Mouse (Mus musculus) liver, embryonic 13.5 days (tissue): ENCODE data around the gene Fscn2. TPM values are rescaled to one million over a fixed set of nuclear protein-coding genes. Genes with fewer than 3 reads are reported as not detected.

Experiments used
- ATAC-seq: fragments of 200-750 bp; cut with Nextera tagmentation; 2 replicates; pipeline ENCODE4 v1.8.0; 2017; ENCODE audit warnings: low read depth, mild to moderate bottlenecking, moderate number of reproducible peaks, moderate library complexity
- DNase-seq: peaks from one replicate; pipeline ENCODE4 v3.0.0; 2022
- H3K27ac ChIP-seq: fragments of 300-500 bp; sonication (generic); 2 replicates; pipeline ENCODE4 v1.5.1; 2015; ENCODE audit warnings: moderate library complexity, mild to moderate bottlenecking, inconsistent platforms
- H3K27me3 ChIP-seq: fragments of 300-500 bp; sonication (generic); 2 replicates; pipeline ENCODE4 v1.6.1; 2015; ENCODE audit warnings: mild to moderate bottlenecking, inconsistent platforms
- H3K36me3 ChIP-seq: fragments of 300-500 bp; sonication (generic); 2 replicates; pipeline ENCODE4 v1.6.1; 2015; ENCODE audit warnings: mild to moderate bottlenecking, inconsistent platforms
- H3K4me1 ChIP-seq: fragments of 300-500 bp; sonication (generic); replicated peaks from 2 replicates; pipeline ENCODE4 v1.6.1; 2015; ENCODE audit warnings: inconsistent platforms
- H3K4me2 ChIP-seq: fragments of 300-500 bp; sonication (generic); 2 replicates; pipeline ENCODE4 v1.6.1; 2015; ENCODE audit warnings: inconsistent platforms, mild to moderate bottlenecking, moderate library complexity
- H3K4me3 ChIP-seq: fragments of 300-500 bp; sonication (generic); replicated peaks from 2 replicates; pipeline ENCODE4 v1.5.1; 2015; ENCODE audit warnings: mild to moderate bottlenecking, inconsistent platforms
- H3K9ac ChIP-seq: fragments of 300-500 bp; sonication (generic); 2 replicates; pipeline ENCODE4 v1.6.1; 2015; ENCODE audit warnings: mild to moderate bottlenecking, inconsistent platforms
- H3K9me3 ChIP-seq: fragments of 300-500 bp; sonication (generic); replicated peaks from 2 replicates; pipeline ENCODE4 v1.6.1; 2016; ENCODE audit warnings: inconsistent platforms
- WGBS: fragments of 180-500 bp; shearing (Covaris S2); methylation state at CpG from one replicate; pipeline ENCODE4 v1.1.7; 2015; ENCODE audit not compliant: insufficient replicate concordance; 5-methylcytosine and 5-hydroxymethylcytosine counted together
- polyA plus RNA-seq: library from polyadenylated mRNA; unstranded; fragments of >200 nt; fragmentation: Nextera tagmentation; extraction: Ambion mirVana; gene quantifications from 2 replicates; pipeline ENCODE4 v1.2.1, GENCODE M21; 2015

Gene Fscn2
- not detected in 2 replicates for polyA plus RNA-seq

DNA sequence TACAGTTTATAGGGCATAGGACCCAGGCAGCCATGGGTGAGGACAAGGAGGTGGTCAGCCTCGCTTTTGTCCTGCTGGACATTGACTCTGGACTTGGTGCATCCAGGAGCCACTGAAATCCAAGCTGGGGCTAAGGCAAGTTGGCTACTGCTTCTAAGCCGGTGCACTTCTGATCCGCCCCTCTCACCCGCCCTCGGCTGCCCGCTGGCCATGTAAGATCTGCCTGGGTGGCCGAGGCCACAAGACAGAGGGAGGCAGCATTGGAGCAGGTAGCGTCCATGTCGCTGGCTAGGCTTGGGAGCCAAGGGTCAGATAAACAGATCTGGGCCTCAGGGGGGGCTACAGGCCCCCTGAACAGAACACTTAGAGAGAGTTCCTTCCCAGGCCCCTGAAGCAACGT is at the start of gene Fscn2:
TSS of gene Fscn2 (plus strand) at position 240 of the 400 bp plus-strand sequence.
- ATAC-seq (no peak), DNase-seq (no peak)
- 72% methylated on average over 10 of the region's 10 CpGs for WGBS
- H3K4me1 ChIP-seq = peaks cover 22% of the 10 kb centered on the region
- H3K27me3 ChIP-seq = peaks cover 11% of the 10 kb centered on the region; the same call in 1 of the 2 replicates
- H3K4me3 ChIP-seq = no peak within 1 kb of the TSS
- no peaks in the 10 kb centered on the region for H3K9me3 ChIP-seq
- H3K27ac ChIP-seq = no peak within 1 kb of the TSS
- no peak within 1 kb of the TSS for H3K4me2 ChIP-seq
- H3K36me3 ChIP-seq = no peaks in the 10 kb centered on the region
- no peak within 1 kb of the TSS for H3K9ac ChIP-seq

DNA sequence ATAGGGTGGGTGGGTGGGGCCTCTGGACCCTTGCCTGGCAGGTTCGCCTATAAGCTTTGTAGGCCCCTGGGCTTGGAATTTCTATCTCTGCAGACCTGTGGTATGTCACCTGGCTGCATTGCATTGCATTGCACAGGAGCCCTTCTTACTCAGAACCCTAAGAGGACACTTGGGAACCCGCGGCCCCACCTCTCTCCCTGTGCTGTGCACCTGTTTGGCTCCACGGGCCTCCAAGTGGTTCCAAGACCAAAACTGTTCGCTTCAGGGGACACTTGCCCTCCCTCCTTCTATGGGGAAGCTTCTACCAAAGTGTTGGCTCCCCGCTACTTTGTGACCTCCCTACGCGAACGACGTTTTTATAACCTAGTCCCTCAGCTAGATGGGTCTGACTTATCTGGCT is 49.8 kb upstream of the Fscn2 start:
- H3K4me3 ChIP-seq = peak overlapping the region; percentile 63
- H3K27me3 ChIP-seq = peaks cover 24% of the 10 kb centered on the region
- DNase-seq (no peak), ATAC-seq (no peak)
- peak overlapping the region; percentile 82 for H3K9ac ChIP-seq
- H3K36me3 ChIP-seq = no peaks in the 10 kb centered on the region
- 64% methylated on average over 10 of the region's 10 CpGs for WGBS
- H3K4me2 ChIP-seq = peak overlapping the region; percentile 93
- H3K27ac ChIP-seq = peak overlapping the region; percentile 78
- no peaks in the 10 kb centered on the region for H3K9me3 ChIP-seq
- H3K4me1 ChIP-seq = peaks cover 55% of the 10 kb centered on the region

DNA sequence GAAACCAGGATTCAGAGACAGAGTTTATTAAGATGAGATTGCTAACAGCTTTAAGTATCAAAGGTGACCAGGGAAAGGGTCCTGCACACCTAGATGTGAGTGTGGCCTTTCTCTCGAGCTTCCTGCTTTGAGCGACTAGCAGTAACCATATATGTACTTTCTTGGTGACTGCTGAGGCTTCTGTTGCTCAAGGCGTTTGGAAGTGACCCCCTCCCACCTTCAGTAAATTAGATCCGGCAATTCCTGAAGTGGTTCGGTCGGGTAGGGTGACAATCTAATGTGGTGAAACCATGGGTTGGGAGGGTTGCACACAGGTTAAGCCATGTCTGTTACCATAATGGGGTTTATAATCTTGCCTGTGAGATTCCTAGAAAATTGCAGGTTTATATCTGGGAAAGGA is 49.3 kb upstream of the Fscn2 start:
- DNase-seq (no peak), ATAC-seq (no peak)
- peaks cover 55% of the 10 kb centered on the region for H3K4me1 ChIP-seq
- H3K27me3 ChIP-seq = peaks cover 19% of the 10 kb centered on the region
- no peak overlapping the region; the same call in 1 of the 2 replicates for H3K27ac ChIP-seq
- 77% methylated on average over 6 of the region's 6 CpGs for WGBS
- H3K36me3 ChIP-seq = no peaks in the 10 kb centered on the region
- no peak overlapping the region for H3K4me2 ChIP-seq
- H3K4me3 ChIP-seq = no peak overlapping the region
- H3K9ac ChIP-seq = no peak overlapping the region
- H3K9me3 ChIP-seq = no peaks in the 10 kb centered on the region

DNA sequence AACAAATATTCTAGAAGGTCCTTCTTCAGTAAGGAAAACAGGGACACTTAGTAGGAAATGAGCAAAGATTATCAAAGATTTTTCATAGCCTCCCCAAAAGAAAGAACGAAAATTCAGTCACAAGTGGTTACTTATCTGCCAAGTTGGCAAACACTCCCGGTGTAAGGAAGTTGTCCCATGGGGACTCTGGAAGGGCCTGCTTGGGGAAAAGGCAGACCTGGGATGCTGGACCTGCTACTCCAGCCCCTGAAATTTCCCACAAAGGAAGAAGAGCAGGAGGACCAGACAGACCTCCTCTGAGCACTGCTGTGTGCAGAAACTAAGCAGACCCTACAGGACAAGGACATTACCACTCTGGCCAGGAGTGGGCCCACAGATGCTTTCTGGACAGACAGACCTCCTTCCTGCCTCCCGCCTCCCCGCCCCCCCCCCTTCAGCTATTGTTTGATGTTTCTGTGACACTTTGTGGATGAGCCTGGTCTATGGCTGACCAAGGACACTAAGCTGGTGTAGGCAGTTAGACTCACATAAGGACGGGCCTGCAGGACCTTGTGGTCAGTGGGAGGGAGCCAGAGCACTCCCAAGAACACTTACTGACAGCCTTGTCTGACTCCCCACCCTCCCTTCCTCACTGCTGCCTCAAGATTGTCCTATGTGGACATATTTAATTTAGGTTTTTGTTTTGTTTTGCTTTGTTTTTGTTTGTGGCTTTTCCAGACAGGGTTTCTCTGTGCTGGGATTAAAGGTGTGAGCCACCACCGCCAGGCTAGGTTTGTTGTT is 47.2 kb upstream of the Fscn2 start:
- WGBS = 56% methylated on average over 6 of the region's 6 CpGs
- peaks cover 2% of the 10 kb centered on the region for H3K27me3 ChIP-seq
- peaks cover 47% of the 10 kb centered on the region for H3K4me1 ChIP-seq
- DNase-seq (no peak), ATAC-seq (no peak)
- no peaks in the 10 kb centered on the region for H3K9me3 ChIP-seq
- H3K9ac ChIP-seq = no peak overlapping the region
- no peak overlapping the region for H3K4me3 ChIP-seq
- no peak overlapping the region for H3K27ac ChIP-seq
- no peak overlapping the region for H3K4me2 ChIP-seq
- no peaks in the 10 kb centered on the region for H3K36me3 ChIP-seq

DNA sequence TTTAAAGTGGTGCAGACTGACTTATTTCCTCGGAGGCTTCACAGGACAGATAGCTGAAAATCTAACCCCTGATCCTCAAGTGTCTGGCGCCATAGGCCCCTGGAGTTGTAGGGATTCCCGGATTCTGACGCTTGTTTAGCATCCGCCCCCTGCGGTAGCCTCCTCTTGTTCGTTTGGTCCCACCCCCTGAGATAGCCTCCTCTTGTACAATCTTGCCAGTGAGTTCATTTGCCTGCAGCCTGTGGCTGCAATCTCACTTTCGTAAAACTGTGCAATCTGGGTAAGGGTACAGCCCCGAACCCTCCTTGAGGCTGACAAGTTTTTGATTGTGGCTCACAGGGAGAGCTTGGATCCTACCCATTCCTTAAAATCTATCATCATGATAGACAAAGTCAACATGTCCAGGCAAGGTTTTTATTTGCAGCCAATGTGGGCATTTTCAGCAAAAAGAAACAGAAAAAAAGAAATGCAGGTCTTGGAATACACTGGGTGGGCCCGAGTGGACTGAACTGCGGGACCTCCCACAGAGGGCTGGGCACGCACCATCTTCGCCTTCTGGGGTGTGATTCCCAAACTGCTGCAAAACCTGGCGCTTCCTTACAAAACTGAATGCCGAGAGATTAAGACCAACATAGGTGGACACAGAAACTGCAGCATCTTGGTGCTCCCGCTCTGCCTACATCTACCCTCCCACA is 46.5 kb upstream of the Fscn2 start:
- Histone ChIP-seq H3K4me2 (peak overlapping the region; percentile 94), H3K4me1 (peaks cover 47% of the 10 kb centered on the region), H3K4me3 (peak overlapping the region; percentile 67), H3K36me3 (no peaks in the 10 kb centered on the region), H3K9me3 (no peaks in the 10 kb centered on the region), H3K27ac (peak overlapping the region; percentile 95), H3K9ac (peak overlapping the region; percentile 73), H3K27me3 (no peaks in the 10 kb centered on the region)
- DNase-seq (no peak), ATAC-seq (no peak)
- 69% methylated on average over 16 of the region's 16 CpGs for WGBS

DNA sequence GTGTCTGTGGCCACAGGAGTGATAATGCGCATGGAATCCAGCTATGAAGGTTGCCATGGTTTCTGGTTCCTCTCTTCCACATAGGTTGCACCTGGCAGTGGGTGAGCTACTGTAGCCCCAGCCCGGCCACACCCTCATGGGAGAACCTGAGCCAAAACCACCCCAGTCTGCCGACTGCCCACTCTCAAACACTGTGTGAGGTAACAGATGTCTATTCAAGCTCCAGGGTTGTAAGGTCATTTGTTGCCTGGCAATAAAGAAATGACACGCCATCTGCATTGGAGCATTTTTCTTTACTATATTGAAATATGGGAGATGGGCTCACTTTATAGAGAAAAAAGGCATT is 45.9 kb upstream of the Fscn2 start:
- H3K9ac ChIP-seq = peak overlapping the region; percentile 73
- peak overlapping the region; percentile 94 for H3K4me2 ChIP-seq
- 38% methylated on average over 4 of the region's 4 CpGs for WGBS
- ATAC-seq = no peak
- H3K4me1 ChIP-seq = peaks cover 43% of the 10 kb centered on the region
- H3K27ac ChIP-seq = peak overlapping the region; percentile 95
- DNase-seq = no peak
- peak overlapping the region; percentile 67 for H3K4me3 ChIP-seq
- no peaks in the 10 kb centered on the region for H3K36me3 ChIP-seq
- H3K27me3 ChIP-seq = no peaks in the 10 kb centered on the region
- no peaks in the 10 kb centered on the region for H3K9me3 ChIP-seq

DNA sequence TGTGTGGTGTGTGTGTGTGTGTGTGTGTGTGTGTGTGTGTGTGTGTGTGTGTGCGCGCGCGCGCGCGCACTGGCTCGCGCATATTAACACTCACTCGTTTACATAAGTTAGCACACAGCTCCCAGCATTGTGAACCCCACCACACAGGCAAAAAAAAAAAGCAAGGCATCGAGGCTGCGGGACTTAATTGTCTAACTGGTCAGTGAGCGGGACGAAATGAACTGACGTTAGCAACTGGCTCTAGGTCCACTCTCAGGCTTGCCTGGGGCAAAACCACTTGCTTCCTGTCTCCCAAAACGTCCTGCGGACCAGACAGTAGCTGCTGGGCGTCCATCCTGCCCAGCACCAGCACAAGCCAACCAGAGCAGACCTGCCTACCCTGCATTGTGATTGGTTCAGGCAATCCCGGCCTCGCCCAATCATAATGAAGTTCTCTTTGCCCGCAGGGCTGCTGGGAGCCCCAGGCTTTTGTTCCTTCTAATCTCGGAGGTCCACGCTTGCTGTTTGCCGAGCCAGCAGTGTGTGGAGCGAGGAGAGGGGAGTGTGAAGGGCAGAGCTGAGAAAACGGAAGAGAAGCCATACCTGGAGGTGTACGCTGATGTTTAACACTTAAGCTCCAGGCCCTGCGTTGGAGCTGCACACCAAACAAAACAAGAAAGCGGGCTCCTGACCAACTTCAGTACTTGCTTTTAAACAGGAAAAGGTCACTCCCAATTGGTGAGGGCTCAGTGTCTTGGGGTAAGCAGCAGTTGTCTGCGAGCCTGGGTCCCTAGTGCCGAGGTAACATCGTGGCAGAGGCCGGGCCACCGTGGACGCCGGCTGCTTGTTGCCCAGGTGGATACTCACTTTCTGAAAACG is 45.3 kb upstream of the Fscn2 start:
- peak; percentile 91 for DNase-seq
- H3K9me3 ChIP-seq = no peaks in the 10 kb centered on the region
- H3K4me1 ChIP-seq = peaks cover 38% of the 10 kb centered on the region
- ATAC-seq = peak; percentile 98
- H3K27ac ChIP-seq = peak overlapping the region; percentile 95
- H3K36me3 ChIP-seq = no peaks in the 10 kb centered on the region
- H3K4me3 ChIP-seq = peak overlapping the region; percentile 67
- 5% methylated on average over 37 of the region's 37 CpGs for WGBS
- H3K27me3 ChIP-seq = no peaks in the 10 kb centered on the region
- peak overlapping the region; percentile 94 for H3K4me2 ChIP-seq
- H3K9ac ChIP-seq = peak overlapping the region; percentile 77

DNA sequence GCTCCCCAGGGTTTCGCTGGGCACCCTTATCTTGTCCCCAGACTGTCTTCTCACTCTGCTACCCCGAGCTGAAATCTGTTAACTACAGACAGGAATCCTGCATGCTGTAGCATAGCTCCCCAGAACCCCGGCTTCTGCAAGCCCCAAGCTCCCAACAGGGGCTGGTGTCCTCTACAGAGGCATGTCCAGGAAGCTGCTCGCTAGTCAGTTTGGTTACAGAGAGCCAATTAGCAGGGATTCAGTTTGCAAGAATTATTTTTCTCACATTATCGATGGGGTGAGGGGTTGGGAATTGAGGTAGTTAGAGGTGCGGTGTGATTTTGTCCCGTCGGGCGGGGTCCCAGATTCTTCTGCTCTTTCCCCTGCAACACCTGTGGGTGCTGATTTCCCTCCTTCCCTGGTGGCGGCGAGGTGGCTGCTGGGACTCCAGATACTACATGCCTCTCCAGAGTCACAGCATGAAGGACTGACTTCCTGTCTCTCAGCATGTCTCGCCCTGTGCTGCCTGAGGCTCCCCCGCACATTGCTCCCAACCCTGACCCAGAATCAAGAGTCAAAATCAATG is 44.6 kb upstream of the Fscn2 start:
- H3K9me3 ChIP-seq = no peaks in the 10 kb centered on the region
- peak overlapping the region; percentile 94 for H3K4me2 ChIP-seq
- no peaks in the 10 kb centered on the region for H3K36me3 ChIP-seq
- peak overlapping the region; percentile 67 for H3K4me3 ChIP-seq
- ATAC-seq (peak; percentile 49), DNase-seq (no peak)
- H3K27me3 ChIP-seq = no peaks in the 10 kb centered on the region
- peak overlapping the region; percentile 77 for H3K9ac ChIP-seq
- peaks cover 31% of the 10 kb centered on the region for H3K4me1 ChIP-seq
- H3K27ac ChIP-seq = peak overlapping the region; percentile 95
- 16% methylated on average over 13 of the region's 13 CpGs for WGBS

DNA sequence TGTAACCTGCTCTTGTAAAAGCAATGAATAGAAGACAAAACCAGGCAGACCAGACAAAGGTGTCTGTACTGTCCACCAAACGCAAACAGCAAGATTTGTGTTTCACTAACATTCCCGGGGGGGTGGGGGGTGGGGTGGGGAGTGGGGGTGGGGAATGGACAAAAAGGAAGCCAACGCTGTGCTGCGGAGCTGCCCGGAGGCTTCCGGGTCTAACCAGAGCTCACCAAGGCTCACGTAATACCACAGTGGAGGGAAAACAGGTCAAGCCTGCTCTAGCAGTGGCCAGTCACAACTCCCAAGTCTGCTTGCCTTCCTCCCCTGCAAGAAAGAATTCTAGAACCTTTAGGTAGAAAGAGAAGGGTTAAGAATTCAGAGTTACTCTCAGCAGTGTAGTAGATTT is 43.9 kb upstream of the Fscn2 start:
- H3K27ac ChIP-seq = peak overlapping the region; percentile 95; the same call in 1 of the 2 replicates

DNA sequence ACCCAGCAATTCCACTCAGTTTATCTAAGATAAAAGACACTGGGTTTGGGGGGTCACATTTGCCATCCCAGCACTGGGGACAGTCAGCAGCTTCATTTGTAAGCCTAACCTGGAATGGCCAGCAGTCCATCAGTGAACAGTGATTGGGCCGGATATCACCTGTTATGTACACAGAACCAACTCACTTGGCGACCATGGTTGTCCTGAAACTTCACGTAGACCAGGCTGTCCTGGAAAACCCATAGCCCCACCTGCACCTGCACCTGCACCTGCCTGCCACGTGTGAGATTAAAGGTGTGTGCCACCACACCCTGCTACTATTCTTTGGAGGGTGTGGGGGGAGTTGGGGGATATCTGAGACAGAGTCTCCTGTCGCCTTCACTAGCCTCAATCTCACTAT is 42.0 kb upstream of the Fscn2 start:
- WGBS = 68% methylated on average over 5 of the region's 5 CpGs
- no peak overlapping the region for H3K4me3 ChIP-seq

More for the DNA sequence above, 43.9 kb upstream of the Fscn2 start:
- DNase-seq (no peak), ATAC-seq (no peak)
- Histone ChIP-seq H3K36me3 (no peaks in the 10 kb centered on the region), H3K27me3 (no peaks in the 10 kb centered on the region), H3K4me1 (peaks cover 28% of the 10 kb centered on the region), H3K9ac (no peak overlapping the region), H3K9me3 (no peaks in the 10 kb centered on the region), H3K4me2 (peak overlapping the region; percentile 94), H3K4me3 (no peak overlapping the region)
- WGBS = 68% methylated on average over 7 of the region's 7 CpGs

DNA sequence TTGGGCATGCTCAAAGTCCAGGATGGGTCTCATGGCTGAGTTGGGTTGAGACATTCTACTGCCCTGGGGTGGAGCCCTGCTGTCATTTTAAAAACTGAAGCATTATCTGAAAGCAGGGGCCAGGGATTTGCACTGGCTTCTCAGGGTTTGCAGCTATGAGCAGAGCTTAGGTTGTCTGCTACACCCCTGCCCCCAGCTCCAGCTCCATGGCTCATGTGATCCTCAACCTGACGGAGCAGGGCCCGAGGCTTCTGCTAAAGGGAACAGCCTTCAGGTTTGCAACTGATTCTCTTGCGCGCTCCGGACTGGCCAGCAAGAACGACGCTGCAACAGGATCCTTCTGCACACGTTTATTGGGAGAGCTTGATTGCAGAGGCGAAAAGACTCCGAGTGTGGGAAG is 41.2 kb upstream of the Fscn2 start:
- Histone ChIP-seq H3K4me2 (no peak overlapping the region), H3K4me3 (no peak overlapping the region), H3K36me3 (no peaks in the 10 kb centered on the region), H3K27me3 (no peaks in the 10 kb centered on the region), H3K27ac (no peak overlapping the region), H3K9me3 (no peaks in the 10 kb centered on the region), H3K4me1 (peaks cover 21% of the 10 kb centered on the region), H3K9ac (no peak overlapping the region)
- WGBS = 89% methylated on average over 10 of the region's 10 CpGs
- DNase-seq (no peak), ATAC-seq (no peak)

More for the DNA sequence above, 42.0 kb upstream of the Fscn2 start:
- no peak overlapping the region for H3K27ac ChIP-seq
- no peak overlapping the region for H3K9ac ChIP-seq
- ATAC-seq (no peak), DNase-seq (no peak)
- H3K4me2 ChIP-seq = no peak overlapping the region
- no peaks in the 10 kb centered on the region for H3K27me3 ChIP-seq
- H3K4me1 ChIP-seq = peaks cover 28% of the 10 kb centered on the region
- H3K36me3 ChIP-seq = no peaks in the 10 kb centered on the region
- H3K9me3 ChIP-seq = no peaks in the 10 kb centered on the region
